Mouse (Mus musculus) skeletal muscle tissue, adult 2 months (tissue): ENCODE results near the gene 1300017J02Rik.

Source experiments
- DNase-seq: peaks from one replicate; pipeline ENCODE4 v3.0.0-alpha.2; 2012; ENCODE audit warnings: low read depth, low spot score

The 1300017J02Rik gene

DNA sequence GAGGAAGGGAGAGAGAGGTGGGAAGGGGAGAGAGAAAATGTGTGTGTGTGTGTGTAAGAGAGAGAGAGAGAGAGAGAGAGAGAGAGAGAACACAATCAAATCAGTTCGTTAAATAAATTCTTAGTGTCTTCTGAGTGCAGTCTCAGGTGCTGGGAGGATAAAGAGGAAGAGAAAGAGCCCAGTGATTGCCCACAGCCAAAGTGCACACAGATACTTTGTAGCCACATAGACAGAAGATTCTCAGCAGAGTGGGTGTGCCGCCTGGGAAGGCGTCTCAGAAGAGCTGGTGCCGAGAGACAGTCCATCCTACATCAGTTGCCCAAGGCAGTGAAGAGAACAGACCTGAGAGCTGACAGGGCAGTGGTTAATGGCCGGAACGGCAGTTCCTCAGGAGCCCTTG, 90.6 kb downstream of the 1300017J02Rik start:
- no peak for DNase-seq

- peak; percentile 31 for DNase-seq
Observed at GRCm38 (mm10) chr9:103213631-103214030, 91.3 kb downstream of the 1300017J02Rik start.

DNA sequence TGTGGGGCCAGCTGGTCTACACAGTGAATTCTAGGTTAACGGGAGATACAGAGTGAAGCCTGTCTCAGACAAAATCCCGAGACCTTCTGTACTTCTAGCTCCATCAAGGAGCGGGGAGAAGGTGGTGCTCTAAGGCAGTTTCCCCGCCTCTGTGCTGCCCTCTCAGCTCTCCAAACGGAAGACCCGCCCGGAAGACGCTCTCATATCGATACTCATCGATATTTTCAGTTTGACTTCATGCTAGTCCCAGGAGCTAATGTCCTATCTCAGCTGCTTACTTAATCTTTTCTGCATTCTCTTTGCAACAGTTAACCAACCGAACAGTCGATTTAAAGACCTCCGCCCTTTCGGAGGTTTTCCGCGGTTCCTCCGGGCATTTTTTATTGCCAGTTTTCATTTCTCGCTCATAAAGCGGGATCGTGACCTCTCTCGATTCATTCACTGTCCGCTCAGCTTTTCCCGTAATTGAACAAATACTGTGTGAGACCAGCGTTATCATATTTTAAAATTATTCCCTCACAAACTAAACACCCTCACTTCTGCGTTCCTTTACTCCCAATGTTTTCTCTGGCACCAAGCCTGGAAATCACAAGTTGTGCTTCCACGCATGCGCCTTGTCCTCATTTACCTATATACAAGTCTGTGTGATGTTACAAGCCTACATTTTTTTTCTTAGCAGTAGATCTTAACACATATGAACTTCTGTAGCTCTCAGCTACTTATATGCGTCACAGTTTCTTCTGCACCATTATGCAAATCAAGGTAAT, 92.0 kb downstream of the 1300017J02Rik start:
- no peak for DNase-seq

- DNase-seq: no peak
Observed at GRCm38 (mm10) chr9:103208802-103209423, 96.0 kb downstream of the 1300017J02Rik start.

GRCm38 (mm10) chr9:103207846-103208245, 97.0 kb downstream of the 1300017J02Rik start:
- peak; percentile 67 for DNase-seq

DNA sequence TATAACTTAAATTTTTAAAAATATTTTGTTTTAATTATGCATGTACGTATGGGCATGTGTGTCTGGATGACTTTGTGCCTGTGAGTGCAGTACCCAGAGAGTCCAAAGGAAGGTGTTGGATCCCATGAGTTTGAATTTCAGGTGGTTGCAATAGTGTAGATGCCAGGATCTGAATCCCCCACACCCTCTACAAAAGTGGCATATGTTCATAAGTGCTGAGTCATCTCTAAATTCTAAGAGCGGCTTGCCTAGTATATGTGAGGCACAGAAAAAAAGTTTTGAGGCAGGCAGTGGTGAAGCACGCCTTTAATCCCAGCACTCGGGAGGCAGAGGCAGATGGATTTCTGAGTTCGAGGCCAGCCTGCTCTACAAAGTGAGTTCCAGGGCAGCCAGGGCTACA, 99.1 kb downstream of the 1300017J02Rik start:
- no peak for DNase-seq

- DNase-seq: peak; percentile 74
Observed at GRCm38 (mm10) chr9:103201561-103202260, 103.2 kb downstream of the 1300017J02Rik start, which contains the start of gene Srprb. Gene Srprb (minus strand): TSS chr9:103202137.
